Mouse (Mus musculus) erythroid progenitor cell, adult 5-6 weeks (primary cell): ENCODE measurements around the gene Pgbd5. TPM values are rescaled to one million over a fixed set of nuclear protein-coding genes. Genes with fewer than 3 reads are reported as not detected.

Experiments used
- ATAC-seq: replicated peaks from 2 replicates; pipeline ENCODE4 v1.8.0; 2016; ENCODE audit warnings: moderate number of reproducible peaks, mild to moderate bottlenecking, moderate TSS enrichment, inconsistent platforms; ENCODE audit not compliant: poor library complexity, low FRiP score, severe bottlenecking
- total RNA-seq, 2 experiments: library from RNA; stranded (forward) in 1 of 2; stranded (reverse) in 1 of 2; fragments of 150-400 nt in 1 of 2; fragments of 186-747, 209-891 nt in 1 of 2; gene quantifications; 2 replicates each; pipeline versions ENCODE4 v1.2.3 to v1.2.4; 2015 to 2017; ENCODE audit warnings: low replicate concordance in 2 of 2

Pgbd5 gene
- total RNA-seq (2015; ENCODE audit: low replicate concordance) (not detected in 2 replicates), total RNA-seq (2017; ENCODE audit: low replicate concordance) (not detected in 2 replicates)

- no peak for ATAC-seq
Observed at GRCm38 (mm10) chr8:124439558-124439957, at the start of gene Pgbd5. Gene Pgbd5 (minus strand): TSS chr8:124439658.

- no peak for ATAC-seq
Observed at GRCm38 (mm10) chr8:124483356-124484115, 44.1 kb upstream of the Pgbd5 start.

GRCm38 (mm10) chr8:124482790-124483189, 43.3 kb upstream of the Pgbd5 start:
- ATAC-seq = no peak

GRCm38 (mm10) chr8:124480321-124480720, 40.9 kb upstream of the Pgbd5 start:
- no peak for ATAC-seq

- ATAC-seq = no peak
Observed at GRCm38 (mm10) chr8:124479251-124479650, 39.8 kb upstream of the Pgbd5 start.

GRCm38 (mm10) chr8:124476701-124477100, 37.2 kb upstream of the Pgbd5 start:
- no peak for ATAC-seq

GRCm38 (mm10) chr8:124475690-124476089, 36.2 kb upstream of the Pgbd5 start:
- ATAC-seq = no peak

GRCm38 (mm10) chr8:124464641-124465040, 25.2 kb upstream of the Pgbd5 start:
- ATAC-seq = no peak

- ATAC-seq = no peak
Observed at GRCm38 (mm10) chr8:124463111-124463510, 23.7 kb upstream of the Pgbd5 start.

- no peak for ATAC-seq
Observed at GRCm38 (mm10) chr8:124462192-124462591, 22.7 kb upstream of the Pgbd5 start.

GRCm38 (mm10) chr8:124461103-124461502, 21.6 kb upstream of the Pgbd5 start:
- no peak for ATAC-seq

- no peak for ATAC-seq
Observed at GRCm38 (mm10) chr8:124460660-124461059, 21.2 kb upstream of the Pgbd5 start.

GRCm38 (mm10) chr8:124459627-124460026, 20.2 kb upstream of the Pgbd5 start:
- ATAC-seq = no peak

- no peak for ATAC-seq
Observed at GRCm38 (mm10) chr8:124455359-124455758, 15.9 kb upstream of the Pgbd5 start.

- no peak for ATAC-seq
Observed at GRCm38 (mm10) chr8:124450192-124450895, 10.9 kb upstream of the Pgbd5 start.

- no peak for ATAC-seq
Observed at GRCm38 (mm10) chr8:124448962-124449670, 9.7 kb upstream of the Pgbd5 start.

- ATAC-seq = no peak
Observed at GRCm38 (mm10) chr8:124436741-124437140, 2.7 kb downstream of the Pgbd5 start.

- no peak for ATAC-seq
Observed at GRCm38 (mm10) chr8:124435707-124436243, 3.7 kb downstream of the Pgbd5 start.

- ATAC-seq = no peak
Observed at GRCm38 (mm10) chr8:124435170-124435569, 4.3 kb downstream of the Pgbd5 start.

- ATAC-seq = peak; percentile 94
Observed at GRCm38 (mm10) chr8:124434126-124434790, 5.2 kb downstream of the Pgbd5 start.
